Mouse (Mus musculus) cerebellum, adult 2 months (tissue): ENCODE data around the gene Uty. TPM values are rescaled to one million over a fixed set of nuclear protein-coding genes. Genes with fewer than 3 reads are reported as not detected.

Experiments
- DNase-seq, 2 experiments: peaks; one replicate each; pipeline ENCODE4 v3.0.0; 2021
- H3K27ac ChIP-seq: fragments of 200-500 bp; 2 replicates; pipeline ENCODE4 v1.5.1; 2012; ENCODE audit warnings: low read length, control low read depth, inconsistent platforms; ENCODE audit not compliant: insufficient read depth
- H3K27me3 ChIP-seq: fragments of 200-500 bp; 2 replicates; pipeline ENCODE4 v1.6.1; 2012; ENCODE audit warnings: inconsistent platforms, mild to moderate bottlenecking, low read length, moderate library complexity; ENCODE audit not compliant: control insufficient read depth, insufficient read depth
- H3K4me1 ChIP-seq: fragments of 200-500 bp; 2 replicates; pipeline ENCODE4 v1.6.1; 2011; ENCODE audit warnings: low read length; ENCODE audit not compliant: control insufficient read depth, insufficient read depth
- H3K4me3 ChIP-seq: fragments of 200-500 bp; replicated peaks from 2 replicates; pipeline ENCODE3; 2011; ENCODE audit warnings: mild to moderate bottlenecking, low read depth, low read length, control low read depth; ENCODE audit not compliant: insufficient read depth
- CTCF ChIP-seq: fragments of 200-500 bp; IDR thresholded peaks from 2 replicates; pipeline ENCODE4 v1.5.1; 2011; ENCODE audit warnings: low read depth, mild to moderate bottlenecking, control low read depth, low read length, moderate library complexity, borderline replicate concordance; ENCODE audit not compliant: insufficient read depth
- POLR2A ChIP-seq: fragments of 200-500 bp; IDR thresholded peaks from 2 replicates; pipeline ENCODE4 v1.6.1; 2011; ENCODE audit warnings: low read length, control low read depth, borderline replicate concordance; ENCODE audit not compliant: insufficient read depth
- WGBS: fragments of 180-500 bp; shearing (Covaris S2); methylation state at CpG from one replicate; pipeline ENCODE4 v1.1.7; 2018; 5-methylcytosine and 5-hydroxymethylcytosine counted together
- polyA plus RNA-seq: library from polyadenylated mRNA; depleted of rRNA; stranded (reverse); fragments of >200 nt; gene quantifications from 2 replicates; pipeline ENCODE4 v1.2.3, GENCODE M21; 2012; rRNA removed

Gene Uty
- 11.6 TPM in 1 of 2 replicates, not detected in the other for polyA plus RNA-seq

DNA sequence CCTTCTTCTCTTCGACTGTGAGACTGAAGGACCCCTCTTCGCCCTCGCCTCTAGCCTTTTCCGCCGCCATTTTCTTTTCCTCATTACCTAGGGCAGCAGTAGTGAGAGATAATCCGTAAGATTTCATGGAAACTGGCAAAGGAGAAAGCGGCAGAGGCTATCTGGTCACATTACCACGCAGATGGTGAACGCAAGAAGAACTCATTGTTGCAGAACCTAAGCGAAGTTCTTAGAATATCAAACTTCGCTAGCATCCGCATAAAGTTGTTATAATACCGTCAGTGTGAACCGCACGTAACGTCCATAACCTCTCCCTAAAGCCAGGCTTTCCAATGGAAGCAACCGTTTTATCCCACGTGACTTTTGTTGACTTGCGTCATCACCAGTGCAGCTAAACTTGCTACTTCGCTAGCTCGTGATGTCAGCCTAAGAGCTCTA lies at the start of gene Uty:
Gene Uty (minus strand): TSS at position 334 of the 438 bp plus-strand sequence.
- 1% methylated on average over 21 of the region's 21 CpGs for WGBS
- Histone ChIP-seq H3K4me3 (peak within 1 kb of the TSS; percentile 93), H3K4me1 (no peaks in the 10 kb centered on the region), H3K27me3 (no peaks in the 10 kb centered on the region), H3K27ac (peak within 1 kb of the TSS; percentile 55; the same call in 1 of the 2 replicates)
- TF ChIP-seq POLR2A (no peak), CTCF (no peak)
- DNase-seq: peak in 1 of 2 experiments; percentile 86

DNA sequence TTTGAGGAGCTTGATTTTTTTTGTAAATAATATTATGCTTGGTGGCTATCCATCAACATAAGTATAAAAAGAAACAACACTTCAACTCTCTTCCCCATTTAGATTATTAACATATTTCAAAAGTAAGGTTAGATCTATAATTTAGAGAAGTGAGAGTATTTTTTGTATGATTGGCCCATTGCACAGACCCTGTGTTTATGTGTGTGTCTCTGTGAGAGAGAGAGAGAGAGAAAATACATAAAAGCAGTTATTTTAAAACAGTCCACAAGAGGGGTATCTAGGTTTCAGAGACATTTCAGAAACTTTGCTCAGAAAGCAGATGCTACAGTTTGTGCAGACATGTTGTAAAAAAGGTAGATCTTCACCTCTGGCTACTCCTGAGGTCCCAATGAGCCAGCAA lies 48.1 kb upstream of the Uty start:
- DNase-seq: no peak
- no peak for TF ChIP-seq POLR2A
- TF ChIP-seq CTCF: no peak
- H3K27ac ChIP-seq: no peak overlapping the region
- H3K4me1 ChIP-seq: no peaks in the 10 kb centered on the region
- H3K4me3 ChIP-seq: no peak overlapping the region
- no peaks in the 10 kb centered on the region for H3K27me3 ChIP-seq

DNA sequence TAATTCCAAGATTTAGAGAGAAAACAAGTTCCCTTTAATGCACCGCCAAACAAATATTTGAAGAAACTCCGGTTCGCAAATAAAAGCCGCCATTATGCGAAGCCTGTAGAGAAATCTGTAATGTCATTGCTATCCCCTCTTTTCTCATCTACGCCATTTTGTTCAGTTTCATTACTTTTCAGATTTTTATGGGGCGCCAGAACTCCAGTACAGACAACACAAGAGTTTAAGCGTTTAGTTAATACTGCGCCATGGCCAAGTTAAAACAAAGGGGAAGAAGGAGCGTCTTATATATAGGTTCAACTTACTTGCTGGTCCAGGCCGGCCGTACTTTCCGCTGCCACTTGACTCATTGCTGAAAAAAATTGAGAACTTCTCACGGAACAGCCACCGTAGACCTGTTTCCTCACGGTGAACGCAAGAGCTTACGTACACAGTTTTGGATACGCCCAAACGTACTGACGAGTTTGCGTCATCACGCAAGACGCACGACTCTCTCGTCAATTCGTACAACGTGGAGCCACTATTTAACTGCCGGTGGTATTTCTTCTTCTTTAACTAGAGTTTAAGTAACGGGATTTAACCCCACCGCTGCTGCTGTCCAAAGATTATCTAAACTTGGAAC lies 40.7 kb upstream of the Uty start, which contains the start of gene Ddx3y:
Gene Ddx3y (minus strand): TSS at position 459 of the 625 bp plus-strand sequence.
- peak in 1 of 2 experiments; percentile 82 for DNase-seq
- Histone ChIP-seq H3K4me3 (peak within 1 kb of the TSS; percentile 92), H3K4me1 (no peaks in the 10 kb centered on the region), H3K27me3 (no peaks in the 10 kb centered on the region), H3K27ac (peak within 1 kb of the TSS; percentile 16; the same call in 1 of the 2 replicates)
- TF ChIP-seq CTCF (no peak), POLR2A (no peak)
- WGBS: 1% methylated on average over 31 of the region's 31 CpGs

DNA sequence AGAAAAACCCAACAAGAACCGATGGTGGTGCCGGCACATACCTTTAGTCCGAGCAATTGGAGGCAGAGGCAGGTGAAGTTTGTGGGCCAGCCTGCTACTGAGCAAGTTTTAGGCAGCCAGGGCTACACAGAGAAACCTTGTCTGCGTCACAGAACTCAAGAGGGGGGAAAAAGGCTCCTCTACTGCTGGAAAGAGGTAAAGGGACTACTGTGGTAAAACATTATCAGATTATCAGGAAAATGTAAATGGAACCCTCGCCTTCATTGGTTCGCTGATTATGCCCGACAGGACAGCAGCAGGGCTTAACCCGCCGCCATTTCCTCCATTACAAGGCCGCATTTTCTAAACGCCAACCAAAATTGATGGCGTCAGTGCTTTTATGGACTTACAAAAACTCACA lies 40.2 kb upstream of the Uty start:
- peak in 1 of 2 experiments; percentile 24 for DNase-seq
- 0% methylated on average over 12 of the region's 12 CpGs for WGBS
- H3K4me3 ChIP-seq: peak overlapping the region; percentile 92
- no peaks in the 10 kb centered on the region for H3K4me1 ChIP-seq
- H3K27ac ChIP-seq: peak overlapping the region; percentile 16; the same call in 1 of the 2 replicates
- H3K27me3 ChIP-seq: no peaks in the 10 kb centered on the region
- TF ChIP-seq CTCF: no peak
- no peak for TF ChIP-seq POLR2A

DNA sequence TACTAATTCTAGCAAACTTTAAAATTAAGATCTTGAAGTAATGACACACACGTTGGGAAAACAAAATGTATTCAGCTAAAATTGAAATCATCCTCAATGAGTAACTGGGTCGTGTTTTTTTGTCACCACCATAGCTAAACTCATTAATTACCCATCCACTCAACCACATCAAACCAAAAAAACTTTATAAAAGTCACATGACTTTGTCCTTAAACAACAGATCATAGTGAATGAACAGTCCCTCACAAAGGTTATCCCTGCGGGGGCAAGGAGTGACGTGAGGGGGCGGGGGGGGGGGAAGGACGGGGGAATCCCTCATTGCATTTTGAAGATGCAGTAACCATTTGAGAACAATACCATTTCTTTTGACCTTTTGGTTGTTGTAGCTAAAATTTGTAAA lies 558 bp upstream of the Uty start:
- no peaks in the 10 kb centered on the region for H3K27me3 ChIP-seq
- H3K27ac ChIP-seq: no peak overlapping the region
- no peaks in the 10 kb centered on the region for H3K4me1 ChIP-seq
- TF ChIP-seq CTCF (no peak), POLR2A (no peak)
- WGBS: 22% methylated on average over 6 of the region's 6 CpGs
- peak overlapping the region; percentile 93 for H3K4me3 ChIP-seq
- no peak for DNase-seq

DNA sequence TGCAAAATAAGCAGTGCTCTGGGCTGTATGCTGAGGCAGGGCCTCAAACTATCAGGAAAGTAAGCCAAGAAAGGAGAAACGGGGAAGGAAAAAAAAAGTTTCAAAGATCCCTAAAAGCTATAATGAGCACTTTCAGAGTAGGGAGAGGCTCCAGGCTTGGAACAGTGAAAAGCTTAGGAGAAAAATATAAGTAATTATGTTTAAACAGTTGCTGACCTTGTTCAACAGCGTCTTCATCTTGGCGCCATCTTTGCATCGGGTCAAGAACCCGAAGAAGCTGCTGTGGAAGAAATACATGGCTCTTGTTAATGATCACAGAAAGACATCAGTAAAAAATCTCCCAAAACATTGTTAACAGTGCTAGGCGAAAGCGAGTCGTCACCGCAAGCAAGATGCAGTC lies 619 bp downstream of the Uty start:
- Histone ChIP-seq H3K4me1 (no peaks in the 10 kb centered on the region), H3K27ac (peak overlapping the region; percentile 55; the same call in 1 of the 2 replicates), H3K4me3 (peak overlapping the region; percentile 93), H3K27me3 (no peaks in the 10 kb centered on the region)
- TF ChIP-seq POLR2A: no peak
- TF ChIP-seq CTCF: no peak
- WGBS: 0% methylated on average over 9 of the region's 9 CpGs
- DNase-seq: no peak

DNA sequence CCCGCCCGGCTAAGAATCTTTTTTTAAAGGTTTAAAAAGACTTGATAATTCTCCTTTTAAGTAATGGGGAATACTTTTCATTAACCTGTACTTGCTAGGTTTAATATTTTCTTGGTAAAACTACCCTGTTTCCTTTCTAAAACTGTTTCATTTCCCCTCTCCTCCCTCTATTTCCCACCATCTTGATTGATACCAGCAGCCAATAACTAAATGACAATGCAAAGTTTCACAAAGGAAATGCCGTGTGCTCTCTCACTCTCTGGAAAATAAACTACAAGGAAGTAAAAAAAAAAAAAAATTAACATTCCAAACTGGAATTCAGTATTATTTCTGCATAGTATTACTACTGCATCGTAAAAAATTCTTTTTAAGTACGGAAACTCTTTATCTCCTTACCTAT lies 1.1 kb downstream of the Uty start:
- no peaks in the 10 kb centered on the region for H3K4me1 ChIP-seq
- no peak overlapping the region for H3K27ac ChIP-seq
- H3K27me3 ChIP-seq: no peaks in the 10 kb centered on the region
- 59% methylated on average over 5 of the region's 5 CpGs for WGBS
- DNase-seq: no peak
- H3K4me3 ChIP-seq: no peak overlapping the region
- no peak for TF ChIP-seq POLR2A
- no peak for TF ChIP-seq CTCF

DNA sequence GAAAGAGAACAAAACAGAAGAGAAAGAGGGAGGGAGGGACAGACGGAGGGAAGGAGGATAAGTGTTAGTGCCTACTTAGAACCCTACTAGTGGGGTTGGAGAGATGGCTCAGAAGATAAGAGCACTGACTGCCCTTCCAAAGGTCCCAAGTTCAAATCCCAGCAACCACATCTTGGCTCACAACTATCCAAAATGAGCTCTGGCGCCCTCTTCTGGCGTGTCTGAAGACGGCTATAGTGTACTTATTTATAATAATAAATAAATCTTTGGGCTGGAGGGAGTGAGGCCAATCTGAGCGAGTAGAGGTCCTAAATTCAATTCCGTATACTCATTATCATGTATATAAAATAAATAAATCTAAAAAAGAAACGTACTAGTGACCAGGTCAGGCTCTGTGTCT lies 25.6 kb downstream of the Uty start:
- Histone ChIP-seq H3K27ac (no peak overlapping the region), H3K4me3 (no peak overlapping the region), H3K4me1 (no peaks in the 10 kb centered on the region), H3K27me3 (no peaks in the 10 kb centered on the region)
- WGBS: 89% methylated on average over 6 of the region's 7 CpGs
- DNase-seq: no peak
- no peak for TF ChIP-seq CTCF
- no peak for TF ChIP-seq POLR2A
